Mouse (Mus musculus) kidney, postnatal 4 days (tissue): ENCODE measurements at regions not wholly inside any gene's neighbourhood (a gene's known extent, or its start where the extent isn't known, plus 50 kb on each side); places are given as distances from the start of the nearest gene placed in this dataset.
A peak's percentile ranks its signal among the peaks of the same experiment; 100 is the strongest.

Experiments
- DNase-seq, 2 experiments: peaks; one replicate each; pipeline ENCODE4 v3.0.0; 2021; ENCODE audit warnings: mixed read lengths in 2 of 2

- no peak for DNase-seq
These were observed 565.2 kb upstream of the Adam5 start for GRCm38 (mm10) chr8:25389371-25389855.

DNA sequence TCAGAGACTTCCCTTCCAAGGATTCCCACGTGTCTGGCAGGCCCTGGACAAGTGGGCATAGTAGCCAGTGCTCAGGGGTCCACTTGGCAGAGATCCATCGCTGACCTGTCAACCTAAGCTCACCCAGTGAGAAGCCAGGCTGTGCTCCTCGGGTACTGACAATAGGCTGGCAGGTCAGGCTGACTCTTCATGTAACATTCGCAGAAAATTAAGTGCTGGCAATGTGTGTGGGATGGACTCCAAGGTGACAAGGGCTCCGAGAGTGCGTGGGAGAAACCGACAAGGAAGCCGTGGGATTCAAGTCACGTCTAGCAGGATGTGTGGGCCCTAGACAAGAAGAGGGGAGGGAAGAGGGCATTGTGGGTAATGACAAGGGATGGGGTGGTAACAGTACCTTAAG, 564.6 kb upstream of the Adam5 start:
- peak in 1 of 2 experiments; percentile 48 for DNase-seq

- no peak for DNase-seq
These were observed 561.0 kb upstream of the Adam5 start for GRCm38 (mm10) chr8:25385186-25385585.

DNA sequence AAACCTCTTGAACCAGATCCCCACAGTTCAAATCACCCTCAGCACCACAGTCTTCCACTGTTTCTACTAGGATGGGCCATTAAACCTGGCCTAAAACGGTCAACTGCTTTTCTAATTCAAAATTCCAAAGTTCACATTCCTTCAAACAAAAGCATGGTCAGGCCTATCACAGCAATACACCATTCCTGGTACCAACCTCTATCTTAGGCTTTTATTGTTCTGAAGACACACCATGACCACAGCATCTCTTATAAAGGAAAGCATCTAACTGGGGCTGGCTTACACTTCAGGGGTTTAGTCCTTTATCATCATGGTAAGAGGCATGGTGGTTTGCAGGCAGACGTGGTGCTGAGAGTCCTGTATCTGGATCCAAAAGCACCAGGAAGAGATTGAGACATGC, 560.4 kb upstream of the Adam5 start:
- DNase-seq, result no peak

DNA sequence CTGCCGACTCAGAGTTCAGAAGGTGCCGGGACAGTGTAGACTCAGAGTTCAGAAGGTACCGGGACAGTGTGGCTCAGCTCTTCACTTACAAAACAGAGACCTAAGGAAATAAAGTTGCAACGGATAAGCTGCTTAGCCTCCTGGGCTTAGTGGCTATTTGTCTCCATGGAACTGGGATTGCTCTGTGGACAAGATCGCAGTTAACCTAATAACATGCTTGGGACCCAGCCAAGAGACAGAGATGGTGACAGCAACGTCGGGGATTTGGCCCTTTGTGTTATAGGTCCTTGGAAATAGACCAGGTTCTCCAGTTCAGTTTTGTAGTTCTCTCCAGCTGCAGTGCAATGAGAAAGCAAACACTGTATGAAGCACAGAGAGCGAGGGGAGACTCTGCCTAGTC, 549.1 kb upstream of the Adam5 start:
- DNase-seq, result peak in 1 of 2 experiments; percentile 36

- DNase-seq, result no peak
These were observed 546.8 kb upstream of the Adam5 start for GRCm38 (mm10) chr8:25370947-25371346.

DNA sequence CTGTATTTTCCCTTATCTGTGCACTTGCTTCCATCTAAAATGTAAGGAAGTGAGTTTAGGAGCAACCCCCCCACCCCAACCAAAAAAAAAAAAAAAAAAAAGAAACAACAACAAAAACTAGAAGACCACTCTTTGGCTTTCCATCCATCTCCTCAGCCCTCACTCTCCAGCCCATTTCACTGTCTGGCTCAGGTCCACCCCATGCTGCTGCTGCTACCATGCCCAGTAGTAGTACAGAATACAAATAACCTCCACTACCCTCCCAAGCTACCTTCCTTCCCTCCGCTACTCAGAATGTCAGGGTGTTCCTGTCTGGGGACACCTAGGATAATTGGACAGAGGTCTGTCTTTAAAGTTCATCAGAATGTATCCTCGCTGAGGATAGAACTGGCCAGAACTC, 545.2 kb upstream of the Adam5 start:
- no peak for DNase-seq

GRCm38 (mm10) chr8:25368561-25369091, 544.5 kb upstream of the Adam5 start:
- peak; percentile 52 to 66 for DNase-seq

- peak in 1 of 2 experiments; percentile 13 for DNase-seq
These were observed 543.8 kb upstream of the Adam5 start for GRCm38 (mm10) chr8:25367806-25368549.

GRCm38 (mm10) chr8:25366181-25366580, 542.0 kb upstream of the Adam5 start:
- DNase-seq, result peak; percentile 20 to 44

- DNase-seq, result no peak
These were observed 538.5 kb upstream of the Adam5 start for GRCm38 (mm10) chr8:25362656-25363055.

GRCm38 (mm10) chr8:25362146-25362545, 538.0 kb upstream of the Adam5 start:
- DNase-seq, result no peak

DNA sequence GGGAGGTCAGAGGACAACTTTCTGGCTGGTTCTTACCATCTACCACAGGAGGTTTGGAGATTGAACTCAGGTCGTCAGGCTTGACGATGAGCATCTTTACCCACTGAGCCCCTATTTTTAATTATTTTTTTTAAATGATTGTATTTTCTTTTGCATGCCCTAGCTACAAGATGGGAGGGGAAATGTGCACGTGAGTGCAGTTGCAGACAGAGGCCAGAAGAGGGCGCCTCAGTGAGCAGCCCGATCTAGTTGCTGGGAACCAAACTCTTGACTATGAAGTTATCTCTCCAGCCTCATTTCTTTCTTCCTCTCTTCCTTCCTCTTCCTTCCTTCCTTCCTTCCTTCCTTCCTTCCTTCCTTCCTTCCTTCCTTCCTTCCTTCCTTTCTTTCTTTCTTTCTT, 537.3 kb upstream of the Adam5 start:
- no peak for DNase-seq

- no peak for DNase-seq
These were observed 534.5 kb upstream of the Adam5 start for GRCm38 (mm10) chr8:25358539-25359165.

DNA sequence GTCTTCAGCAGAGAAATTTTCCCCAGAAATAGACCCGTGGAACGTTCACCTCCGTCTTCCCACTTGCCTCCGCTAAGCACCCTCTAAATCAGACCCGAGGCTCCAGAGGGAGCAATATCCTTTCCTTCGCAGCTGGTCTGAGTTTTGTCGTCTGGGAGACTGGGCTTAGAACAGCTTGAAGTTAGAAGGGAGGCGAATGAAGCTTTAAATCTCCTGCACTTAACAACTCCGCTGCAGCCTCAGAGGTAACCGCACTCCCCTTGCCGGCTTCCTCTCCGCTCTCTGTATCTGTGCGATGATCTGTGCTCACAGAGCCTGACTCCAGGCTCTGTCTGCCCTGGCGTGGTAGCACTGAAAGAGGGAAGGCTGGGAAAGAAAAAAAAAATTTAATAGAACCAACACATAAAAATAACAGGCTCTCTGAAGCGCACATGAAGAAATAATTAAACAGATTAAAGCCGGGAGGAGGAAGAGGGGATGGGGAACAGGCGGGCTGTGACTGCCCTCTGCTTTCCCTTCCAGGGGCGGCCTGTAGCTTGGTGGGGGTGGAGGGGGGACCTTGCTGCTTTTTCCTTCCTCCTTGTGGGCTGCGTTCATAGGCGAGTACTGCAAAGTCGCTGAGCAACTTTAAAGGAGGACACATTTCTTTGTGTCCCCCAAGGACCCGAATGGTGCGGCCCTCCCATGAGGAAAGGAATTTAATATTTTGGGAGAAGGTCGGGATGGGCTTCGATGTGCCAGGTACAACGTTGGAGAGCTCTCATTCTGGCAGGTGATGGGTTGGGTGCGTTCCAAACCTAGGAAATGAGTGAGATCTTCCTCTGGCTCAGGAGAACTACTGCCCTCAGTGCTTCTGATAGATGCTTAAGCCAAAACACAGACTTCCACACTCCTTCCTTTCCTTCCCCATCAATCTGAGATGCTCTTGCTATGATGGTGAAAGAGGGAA, 529.9 kb upstream of the Adam5 start:
- peak; percentile 50 to 66 for DNase-seq

DNA sequence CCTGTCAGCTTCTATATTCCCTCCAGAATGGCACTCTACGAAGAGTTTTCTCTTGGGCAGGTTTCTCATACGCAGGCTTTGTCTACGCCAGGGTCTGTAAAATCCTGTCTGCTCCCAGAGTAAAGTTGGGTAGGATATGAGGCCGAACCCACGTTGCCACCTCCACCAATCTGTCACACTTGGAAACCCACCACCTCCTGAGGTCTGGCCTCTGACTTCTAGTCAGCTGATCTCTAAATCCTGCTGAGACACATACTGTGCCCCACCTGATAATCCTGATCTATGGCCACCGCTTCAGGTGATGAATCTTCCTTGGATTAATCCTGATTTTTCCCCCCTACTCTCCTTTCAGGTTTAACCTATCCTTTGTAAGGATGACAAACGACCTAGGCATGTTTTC, 529.2 kb upstream of the Adam5 start:
- DNase-seq, result peak in 1 of 2 experiments; percentile 9

DNA sequence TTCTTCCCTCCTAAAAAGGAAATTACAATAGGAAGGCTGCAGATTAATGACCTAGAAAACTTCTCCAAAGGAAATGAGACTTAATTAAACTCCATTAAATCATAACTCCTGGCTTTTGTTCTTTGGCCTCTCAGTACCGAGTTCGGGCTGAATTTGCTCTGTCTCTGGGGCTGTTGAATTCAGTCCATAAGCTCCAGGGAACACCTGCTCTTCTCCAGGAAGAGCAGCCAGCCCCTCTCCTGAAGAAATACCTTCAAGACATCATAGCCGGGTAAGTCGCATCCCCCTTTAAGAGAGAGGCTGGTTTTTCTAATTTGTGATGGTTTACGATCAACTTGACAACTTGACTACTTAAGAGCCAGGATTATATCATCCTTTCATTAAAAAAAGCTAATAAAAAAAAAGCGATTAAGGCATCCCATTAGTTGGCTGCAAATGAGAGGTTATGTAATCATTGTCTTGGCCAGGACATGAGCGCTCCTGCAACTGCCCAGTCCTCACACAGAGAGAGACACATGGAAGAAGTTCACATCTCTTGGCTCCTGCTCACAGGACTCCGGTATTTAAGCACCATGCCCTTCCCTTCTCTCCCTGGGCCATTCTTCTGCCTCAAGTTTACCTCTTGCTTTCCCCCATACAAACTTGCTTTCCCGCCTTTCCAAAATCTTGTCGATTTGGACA, 524.0 kb upstream of the Adam5 start:
- no peak for DNase-seq

GRCm38 (mm10) chr8:25343160-25343602, 519.0 kb upstream of the Adam5 start:
- DNase-seq, result peak; percentile 81 to 88

GRCm38 (mm10) chr8:25342501-25342900, 518.3 kb upstream of the Adam5 start:
- DNase-seq, result no peak

GRCm38 (mm10) chr8:25341225-25341624, 517.1 kb upstream of the Adam5 start:
- DNase-seq, result no peak

GRCm38 (mm10) chr8:25340729-25341128, 516.6 kb upstream of the Adam5 start:
- no peak for DNase-seq

- no peak for DNase-seq
These were observed 508.0 kb upstream of the Adam5 start for GRCm38 (mm10) chr8:25332120-25332607.
